Mouse (Mus musculus): ENCODE results near the gene Tet3.

DNA sequence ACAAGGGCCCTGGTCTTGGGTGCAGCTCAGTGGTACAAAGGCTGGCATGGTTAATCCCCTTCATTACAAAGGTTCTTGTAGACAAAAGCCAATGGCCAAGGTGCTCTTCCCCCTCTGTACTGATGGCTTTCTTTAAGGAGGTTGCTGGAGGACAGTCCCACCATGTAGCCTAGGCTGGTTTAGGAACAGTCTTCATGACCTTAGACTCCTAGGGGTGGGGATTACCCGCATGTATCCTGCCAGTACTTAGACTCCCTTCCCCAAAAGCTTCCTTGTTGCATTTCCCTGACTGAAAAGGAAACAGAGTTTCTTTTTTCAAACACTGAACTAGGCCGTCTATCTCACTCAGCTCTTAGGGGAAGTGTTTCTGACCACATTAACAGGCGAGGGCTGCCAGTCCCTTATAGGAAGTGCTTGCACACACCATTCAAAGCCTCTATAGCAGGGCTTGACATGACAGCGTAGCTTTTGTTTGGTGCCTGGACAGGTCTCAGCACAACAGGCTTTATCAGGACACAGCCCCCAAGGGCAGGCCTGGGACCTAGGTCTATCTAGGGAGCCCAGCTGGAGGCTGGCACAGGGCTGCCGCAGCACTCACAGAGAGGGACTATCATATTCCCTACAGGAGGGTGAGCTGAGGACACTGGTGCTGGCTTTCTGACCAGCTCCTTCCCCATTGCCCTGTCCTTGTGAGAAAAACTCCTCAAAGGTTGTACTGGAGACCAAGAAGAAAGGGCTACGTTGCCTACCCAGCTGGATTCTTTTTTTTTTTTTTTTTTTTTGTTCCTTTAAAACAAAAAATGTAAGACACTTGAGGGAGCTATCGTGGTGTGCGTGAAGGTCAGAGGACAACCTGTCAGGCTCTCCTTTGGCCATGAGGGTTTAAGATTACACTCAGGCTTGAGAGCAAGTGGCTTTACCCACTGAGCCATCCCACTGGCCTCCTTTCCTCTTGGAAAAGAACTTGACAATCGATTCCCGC is 77.1 kb downstream of the Tet3 start:
- TF ChIP-seq POLR2A (IDR thresholded peaks at IDR 0.05; ENCODE audit: insufficient read depth, low read depth, low read length): no peak
- no peak for TF ChIP-seq CTCF (IDR thresholded peaks at IDR 0.05; ENCODE audit: insufficient read depth, low read depth, low read length)
